Mouse (Mus musculus): ENCODE data around the gene Nr1d1.
"Not testable (repeated sequence)": the region's sequence is repeated elsewhere in the genome, so short reads cannot be mapped to it uniquely, and the experiment has no call there.

Gene Nr1d1

DNA sequence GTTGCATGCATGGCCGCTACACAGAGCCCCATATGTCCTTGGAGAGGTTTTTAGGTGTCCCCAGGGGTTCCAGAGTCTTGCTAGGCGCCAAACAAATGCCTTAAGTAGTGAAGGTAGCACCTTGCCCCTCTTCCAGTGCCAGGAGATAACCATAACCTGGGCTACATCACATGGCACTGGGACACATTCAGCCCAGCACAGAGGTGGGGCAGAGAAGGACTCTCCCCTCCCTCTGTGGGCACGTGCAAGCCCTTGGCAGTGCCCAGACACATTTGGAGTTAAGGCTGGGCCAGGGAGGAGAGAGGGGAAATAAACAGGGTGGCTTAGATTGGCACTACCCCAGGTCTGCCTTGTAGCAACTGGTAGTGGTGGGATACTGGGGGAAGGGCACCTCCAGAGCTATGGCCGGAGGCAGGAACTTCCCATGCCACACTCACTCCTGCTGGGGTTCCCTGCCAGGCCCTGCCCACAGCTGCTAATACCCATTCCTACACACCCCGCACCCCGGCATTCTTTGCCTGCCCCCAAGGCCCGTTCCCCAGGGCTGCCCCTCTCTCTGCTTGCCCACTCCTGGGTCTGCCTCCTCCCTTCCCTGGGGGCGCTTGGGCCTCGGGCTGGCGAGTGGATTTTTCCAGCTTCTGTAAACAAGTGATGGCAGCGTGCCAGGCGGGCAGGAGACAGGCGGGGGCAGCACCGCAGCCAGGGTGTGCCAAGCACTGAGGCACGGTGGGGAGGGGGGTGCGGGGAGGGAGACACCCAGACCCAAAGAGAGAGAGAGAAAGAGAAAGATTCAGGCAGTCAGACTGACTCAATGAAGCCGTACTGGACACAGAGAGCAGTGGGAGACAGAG is 24.6 kb downstream of the Nr1d1 start:
- DNase-seq, result peak; percentile 84

DNA sequence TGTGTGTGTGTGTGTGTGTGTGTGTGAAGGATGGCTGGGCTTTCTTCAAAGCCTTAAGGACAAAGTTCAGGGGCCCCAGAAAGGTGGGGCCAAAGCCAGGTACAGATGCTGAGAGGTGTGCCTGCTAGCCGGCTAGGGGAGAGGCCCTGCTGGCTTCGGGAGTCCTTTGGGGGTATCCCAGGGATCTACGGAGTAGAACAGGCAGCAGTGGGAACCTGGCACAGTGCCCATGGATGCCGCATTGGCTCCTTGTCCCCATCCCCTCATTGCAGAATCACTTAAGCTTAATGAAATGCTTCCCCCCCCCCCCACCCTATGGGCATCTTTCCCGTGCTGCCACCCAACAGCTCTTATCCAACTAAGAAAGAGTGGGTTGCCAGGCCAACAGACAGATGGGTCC is 25.4 kb downstream of the Nr1d1 start:
- DNase-seq, result no peak

DNA sequence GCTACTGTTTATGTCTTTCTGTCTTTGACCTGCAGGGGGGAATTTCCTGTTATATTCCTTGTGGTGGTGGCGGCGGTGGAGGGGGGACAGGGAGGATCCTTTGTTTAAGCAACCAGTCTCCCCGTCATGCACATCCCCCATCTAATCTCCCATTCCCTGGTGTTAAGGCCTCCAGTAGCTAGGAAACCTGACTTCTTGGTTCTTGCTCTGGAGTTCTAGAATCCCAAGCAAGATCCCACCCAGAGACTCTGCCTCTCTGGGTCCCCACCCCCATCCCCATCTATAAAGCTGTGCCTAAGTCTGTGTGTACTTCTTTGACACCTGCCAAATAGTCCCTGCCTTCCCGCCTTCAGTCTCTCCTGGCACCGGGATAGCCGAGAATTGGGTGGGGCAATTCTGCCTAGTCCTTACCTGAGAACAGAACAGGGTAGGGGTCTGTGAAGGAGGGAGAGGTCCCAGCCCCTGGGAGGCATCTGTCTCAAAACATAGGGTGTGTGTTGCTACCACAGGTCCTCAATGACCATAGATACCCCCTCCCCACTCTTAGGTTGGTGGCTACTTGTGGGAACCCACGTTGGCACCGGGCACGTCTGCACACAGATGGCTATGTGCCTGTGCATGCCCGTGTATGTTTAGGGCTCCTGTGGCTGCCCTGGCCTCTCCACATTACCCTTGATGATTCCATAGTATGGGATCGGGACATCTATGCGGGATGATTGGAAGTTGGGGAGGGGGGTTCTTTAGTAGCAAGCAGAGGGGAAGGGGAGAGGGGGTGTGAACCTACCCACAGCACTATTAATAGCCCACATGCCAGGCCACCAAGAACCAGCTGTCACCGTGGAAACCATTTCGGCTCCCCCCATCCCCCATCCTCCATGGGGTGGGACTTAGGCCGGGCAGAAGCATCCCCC is 26.4 kb downstream of the Nr1d1 start:
- peak; percentile 88 for DNase-seq

DNA sequence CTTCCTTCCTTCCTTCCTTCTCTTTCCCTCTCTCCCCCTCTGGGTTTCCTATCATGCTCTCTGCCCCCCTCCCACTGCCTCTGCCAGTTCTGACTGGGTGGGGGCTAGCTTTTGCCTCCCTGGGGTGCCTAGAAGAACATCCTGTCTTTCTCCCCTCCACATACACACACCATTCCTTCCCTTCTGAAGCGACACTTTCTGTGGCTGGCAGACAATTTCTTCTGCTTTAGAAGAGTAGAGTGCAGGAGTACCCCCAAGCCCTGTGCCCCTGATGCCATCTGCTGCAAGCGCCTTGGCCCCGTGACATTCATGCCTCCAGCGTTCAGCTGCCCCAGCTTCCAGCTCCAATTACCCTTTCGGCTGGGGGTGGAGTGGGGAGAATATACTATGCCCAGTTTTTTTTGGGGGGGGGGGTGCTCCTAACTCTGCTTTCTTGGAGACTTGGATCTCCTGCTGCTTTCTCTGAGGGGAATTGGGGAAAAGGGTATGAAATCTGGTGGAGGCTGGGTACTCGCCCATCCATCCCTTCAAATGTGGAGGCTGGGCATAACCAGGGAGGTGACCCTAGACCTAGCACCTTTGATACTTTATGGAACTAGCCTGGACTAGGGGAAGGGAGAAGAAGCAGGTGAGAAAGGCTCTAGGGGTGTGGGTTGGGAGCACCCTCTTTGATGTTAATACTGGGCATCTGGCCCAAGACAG is 27.2 kb downstream of the Nr1d1 start:
- DNase-seq, result peak; percentile 39

DNA sequence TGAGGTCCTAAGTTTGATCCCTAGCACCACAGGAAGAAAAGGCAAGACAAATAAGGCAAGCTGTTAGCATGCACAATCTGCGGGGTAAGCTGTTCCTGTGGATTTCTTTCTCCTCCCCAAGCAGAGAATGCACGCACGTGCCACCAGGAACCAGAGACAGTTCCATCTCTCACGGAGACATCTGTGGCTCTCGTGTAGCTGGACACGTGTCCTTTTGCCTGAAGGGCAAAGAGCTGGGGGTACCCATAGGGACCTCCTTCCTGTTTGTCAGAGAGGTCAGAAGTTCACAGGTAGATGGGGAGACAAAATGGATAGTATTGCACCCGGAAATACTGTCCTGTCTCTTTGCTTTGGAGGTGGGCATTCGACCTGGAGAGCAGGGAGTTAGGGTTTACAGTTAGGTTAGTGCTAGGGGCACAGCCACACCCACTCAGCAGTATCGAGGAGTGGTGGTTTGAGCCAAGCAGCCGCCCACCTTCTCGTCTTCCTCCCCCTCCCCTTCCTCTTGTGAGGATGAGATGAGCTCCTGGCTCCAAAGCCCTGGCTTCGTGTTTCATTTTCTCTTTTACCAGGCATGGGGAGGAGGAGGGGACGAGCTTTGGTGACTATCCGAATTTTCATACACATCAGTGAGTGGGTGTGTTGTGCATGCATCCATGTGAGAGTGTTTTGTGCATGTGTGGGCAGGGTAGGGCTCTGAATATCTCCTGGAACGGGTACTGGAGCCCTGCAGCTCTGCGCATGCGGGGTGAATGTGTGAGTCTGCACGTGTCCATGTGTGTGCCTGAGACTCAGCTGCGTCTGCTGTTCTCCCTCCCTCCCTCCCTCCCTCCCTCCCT is 28.1 kb downstream of the Nr1d1 start:
- DNase-seq, result peak; percentile 89

DNA sequence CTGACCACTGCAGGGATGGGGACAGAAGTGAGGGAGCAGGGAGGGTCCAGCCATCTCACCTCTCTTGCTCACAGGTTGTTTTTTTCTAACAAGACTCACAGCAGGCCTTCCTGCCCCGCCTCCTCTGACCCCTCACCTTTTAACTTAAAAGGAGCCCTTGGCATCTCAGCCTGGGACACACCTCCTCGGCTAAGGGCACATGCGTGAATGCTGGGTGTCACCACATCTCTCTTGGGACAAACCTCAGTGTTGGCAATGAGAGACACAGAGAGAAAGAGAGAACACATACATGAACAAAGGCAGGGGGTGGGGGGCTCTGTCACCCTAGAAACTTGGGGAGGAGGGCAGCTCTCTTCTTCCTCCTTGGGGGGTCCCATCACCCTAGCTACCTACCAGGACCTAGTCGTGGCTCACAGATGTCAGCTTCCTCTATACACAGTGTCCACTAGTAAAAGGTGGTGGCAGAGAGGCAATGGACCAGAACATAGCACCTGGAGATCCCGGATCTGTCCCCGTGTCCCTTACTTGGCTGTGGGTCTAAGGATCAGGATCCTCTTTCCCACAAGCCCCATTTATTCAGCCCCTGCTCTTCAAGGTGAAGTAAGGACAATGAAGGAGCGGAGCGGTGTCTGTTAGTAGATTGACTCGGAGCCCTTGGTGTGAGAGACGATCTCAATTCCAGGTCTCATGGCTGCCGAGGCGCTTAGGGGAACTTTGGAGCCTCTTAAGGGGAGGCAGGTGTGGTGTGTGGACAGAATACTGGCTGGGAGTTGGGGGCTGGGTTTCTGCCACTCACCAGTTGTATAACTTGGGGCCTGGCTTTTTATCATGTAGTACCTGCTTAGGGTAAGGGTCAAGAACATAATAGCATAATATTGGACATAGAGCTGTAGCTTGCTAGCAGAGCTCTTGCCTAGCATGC is 28.9 kb downstream of the Nr1d1 start:
- DNase-seq, result no peak

DNA sequence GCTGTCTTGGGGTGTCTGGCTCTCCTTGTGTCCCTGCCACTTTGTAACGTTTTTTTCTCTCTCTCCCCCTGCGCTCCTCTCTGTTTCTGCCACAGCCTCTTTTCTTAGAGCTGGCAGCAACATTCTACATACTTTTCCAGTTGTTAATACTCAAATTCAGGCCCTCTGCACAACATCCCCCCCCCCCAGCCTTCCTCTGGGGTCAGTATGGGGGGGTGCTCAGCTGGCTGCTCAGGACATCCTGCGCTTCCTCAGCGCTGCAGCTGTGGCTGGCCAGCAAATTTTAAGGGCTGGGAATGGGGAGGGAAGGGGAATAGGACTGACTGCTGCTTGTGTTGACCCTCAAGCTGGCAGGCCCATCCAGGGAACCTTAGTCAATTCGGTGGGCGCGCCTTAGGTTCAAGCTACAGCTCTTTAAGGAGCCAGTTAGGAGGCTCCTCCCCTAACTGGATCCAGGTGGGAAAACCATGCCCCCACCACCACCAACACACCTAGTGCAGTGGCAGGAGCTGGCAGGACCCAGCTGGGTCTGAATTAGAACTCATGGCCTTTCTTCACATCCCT is 30.6 kb downstream of the Nr1d1 start:
- no peak for DNase-seq

GRCm38 (mm10) chr11:98743655-98744345 is 31.3 kb downstream of the Nr1d1 start:
- DNase-seq, result no peak

DNA sequence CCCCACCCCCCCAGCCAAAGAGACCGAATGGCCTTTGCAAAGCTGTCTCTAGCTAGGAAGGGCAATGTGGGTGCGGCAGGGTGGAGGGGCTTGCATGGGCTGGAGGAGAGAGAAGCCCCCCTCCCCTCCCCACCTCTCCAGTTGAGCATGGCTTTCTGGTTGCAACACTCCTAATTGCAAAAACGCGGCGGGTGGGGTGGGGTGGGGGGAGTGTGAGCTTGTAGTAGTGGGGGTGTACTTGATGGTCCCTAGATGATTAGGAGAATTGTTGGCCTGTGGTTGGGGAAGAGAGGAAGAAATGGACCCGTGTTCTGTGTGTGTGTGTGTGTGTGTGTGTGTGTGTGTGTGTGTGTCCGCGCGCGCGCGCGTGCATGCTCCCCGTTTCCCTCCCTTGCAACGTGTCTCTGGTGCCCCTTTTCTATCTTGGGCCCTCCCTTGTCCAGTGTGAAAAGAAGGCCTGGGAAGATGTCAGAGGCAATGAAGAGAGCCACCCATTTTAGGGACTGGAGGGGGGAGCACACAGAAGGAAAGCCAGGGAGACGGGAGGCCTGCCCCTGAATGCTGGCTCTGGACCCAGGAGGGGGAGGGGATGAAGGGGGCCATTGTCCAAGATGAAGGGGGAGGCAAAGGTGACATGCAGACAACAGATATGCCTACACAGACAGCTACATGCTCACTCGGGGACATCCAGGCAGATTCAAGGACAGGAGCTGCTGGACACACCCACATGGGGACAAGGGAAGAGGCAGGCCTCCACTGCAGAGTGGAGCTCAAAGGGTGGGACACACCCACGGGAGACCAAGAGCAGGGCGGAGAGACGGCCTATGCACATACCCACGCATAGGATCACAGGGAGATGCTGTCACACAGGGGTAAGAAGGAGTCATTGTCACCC is 32.5 kb downstream of the Nr1d1 start:
- no peak for DNase-seq

GRCm38 (mm10) chr11:98741622-98742396 is 33.3 kb downstream of the Nr1d1 start:
- DNase-seq, result peak; percentile 84

DNA sequence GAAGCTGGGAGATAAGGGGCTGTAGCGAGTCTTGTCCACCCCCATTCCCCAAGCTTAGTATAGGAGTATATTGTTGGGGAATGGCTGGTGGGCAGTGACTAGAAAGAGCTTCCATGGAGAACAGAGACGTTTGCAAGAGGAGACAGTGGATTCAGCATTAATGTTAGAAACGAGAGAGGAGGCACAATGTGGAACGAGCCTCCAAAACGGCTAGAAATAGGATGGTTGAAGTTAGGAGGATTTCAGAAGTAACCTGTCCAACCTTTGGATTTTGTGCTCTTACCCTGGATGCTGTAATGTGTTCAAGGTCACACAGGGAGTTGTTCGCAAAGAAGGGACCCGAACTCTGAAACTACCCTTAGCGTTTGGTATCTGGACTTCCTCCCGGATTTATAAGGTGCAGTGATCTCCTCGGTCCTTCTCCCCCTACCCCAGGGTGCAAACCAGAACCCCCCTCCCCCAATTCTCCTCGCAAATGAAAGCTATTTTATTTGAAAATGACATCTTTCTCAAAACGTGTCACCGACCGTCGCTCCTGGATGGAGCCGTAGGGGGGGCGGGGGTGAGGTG is 34.0 kb downstream of the Nr1d1 start:
- DNase-seq, result no peak

DNA sequence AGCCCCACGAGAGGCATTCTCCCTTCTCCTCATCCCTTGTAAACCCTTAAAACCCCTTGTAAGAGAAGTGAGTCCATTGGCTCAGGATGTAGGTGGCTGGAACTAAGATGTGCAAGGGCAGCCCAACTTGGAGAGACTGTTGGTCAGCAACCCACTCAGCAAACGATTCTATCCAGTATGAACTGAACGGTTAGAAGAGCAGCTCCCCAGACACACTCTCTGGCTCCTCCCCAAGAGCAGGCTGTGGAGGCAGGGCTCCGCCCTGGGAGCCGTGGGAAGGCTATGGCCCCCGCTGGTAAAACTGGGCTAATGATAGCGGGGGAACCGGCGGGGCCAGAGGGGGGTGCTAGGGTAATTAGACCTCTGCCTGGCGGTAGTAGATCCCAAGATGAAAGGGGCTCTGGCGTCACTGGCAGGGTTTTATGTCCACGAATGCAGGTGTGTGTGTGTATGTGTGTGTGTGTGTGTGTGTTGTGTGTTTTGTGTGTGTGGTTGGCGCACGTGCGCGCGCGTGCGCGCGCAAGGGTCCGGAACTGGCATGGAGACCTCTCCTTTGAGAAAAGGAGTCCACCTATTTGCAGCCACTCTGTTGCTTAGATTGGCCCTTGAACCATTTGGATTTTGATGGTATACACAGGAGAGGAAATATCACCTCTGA is 34.6 kb downstream of the Nr1d1 start, which contains the start of gene Thra:
Gene Thra (plus strand): TSS at position 246 of the 658 bp plus-strand sequence.
- DNase-seq, result peak; percentile 67

DNA sequence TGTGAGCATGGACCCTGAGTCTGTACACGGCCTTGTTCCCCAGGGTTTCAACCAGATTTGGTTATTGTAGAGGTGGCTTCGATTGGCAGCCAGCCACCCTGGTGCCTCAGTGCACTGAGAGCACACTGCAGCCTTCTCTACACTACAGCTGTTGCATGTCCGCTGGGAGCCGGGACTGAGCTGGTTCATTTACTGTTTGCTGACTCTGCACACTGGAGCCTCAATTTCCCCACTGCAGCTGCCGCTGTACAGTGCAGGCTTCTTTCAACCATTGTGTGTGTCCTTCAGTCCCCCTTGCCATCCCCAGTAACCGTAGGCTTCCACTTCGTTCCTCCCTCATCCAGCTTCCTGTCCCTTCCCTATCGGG is 35.1 kb downstream of the Nr1d1 start:
- no peak for DNase-seq

- no peak for DNase-seq
Observed at GRCm38 (mm10) chr11:98738925-98739324, 36.2 kb downstream of the Nr1d1 start.

GRCm38 (mm10) chr11:98738428-98738911 is 36.7 kb downstream of the Nr1d1 start:
- no peak for DNase-seq

DNA sequence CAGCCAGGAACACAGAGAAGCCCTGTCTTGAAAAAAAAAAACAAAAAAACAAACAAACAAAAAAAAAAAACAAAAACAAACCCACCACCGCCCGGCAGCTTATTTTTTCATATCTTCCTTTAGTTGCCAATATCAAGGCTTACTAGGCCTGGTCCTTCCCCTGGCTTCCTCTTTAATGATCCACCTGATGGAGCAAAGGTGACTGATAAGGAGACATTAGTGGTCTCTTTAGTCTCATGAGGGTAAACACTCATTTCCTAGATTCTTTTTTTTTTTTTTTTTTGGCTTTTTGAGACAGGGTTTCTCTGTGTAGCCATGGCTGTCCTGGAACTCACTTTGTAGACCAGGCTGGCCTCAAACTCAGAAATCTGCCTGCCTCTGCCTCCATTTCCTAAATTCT is 37.9 kb downstream of the Nr1d1 start:
- not testable (repeated sequence) for DNase-seq

GRCm38 (mm10) chr11:98736176-98736575 is 39.0 kb downstream of the Nr1d1 start:
- no peak for DNase-seq

All from lung, postnatal 36 days (tissue).